Mouse (Mus musculus) thymus, postnatal 10 days (tissue): ENCODE measurements around the gene Gm21704.
"Not testable (repeated sequence)": the region's sequence is repeated elsewhere in the genome, so short reads cannot be mapped to it uniquely, and the experiment has no call there.

Experiments
- DNase-seq, 2 experiments: peaks; one replicate each; pipeline ENCODE4 v3.0.0; 2021; ENCODE audit warnings: low spot score in 2 of 2

Gene Gm21704

DNA sequence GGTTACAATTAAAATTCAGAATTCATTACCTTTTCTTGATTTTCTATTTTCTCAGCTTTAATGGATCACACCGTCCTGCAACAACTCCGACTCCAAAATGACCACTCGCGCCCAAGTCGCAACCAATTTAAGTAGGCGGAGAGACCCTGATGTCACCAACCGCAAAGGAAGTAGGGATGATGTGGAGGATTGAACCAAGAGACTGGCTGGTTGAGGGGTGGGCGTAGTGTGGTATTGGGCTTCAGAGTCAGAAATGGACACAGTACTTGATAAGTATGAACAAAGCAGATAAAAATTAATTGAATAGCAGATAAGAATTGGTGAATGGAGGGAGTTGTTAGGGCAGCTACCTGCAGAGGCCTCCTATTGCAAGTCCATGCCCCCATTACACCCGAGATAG, at the start of gene Gm21704, which contains the start of gene Gm21708:
Gene Gm21704 (minus strand): TSS at position 101 of the 400 bp plus-strand sequence.
Gene Gm21708 (minus strand): TSS at position 101 of the 400 bp plus-strand sequence.
- DNase-seq = not testable (repeated sequence)

DNA sequence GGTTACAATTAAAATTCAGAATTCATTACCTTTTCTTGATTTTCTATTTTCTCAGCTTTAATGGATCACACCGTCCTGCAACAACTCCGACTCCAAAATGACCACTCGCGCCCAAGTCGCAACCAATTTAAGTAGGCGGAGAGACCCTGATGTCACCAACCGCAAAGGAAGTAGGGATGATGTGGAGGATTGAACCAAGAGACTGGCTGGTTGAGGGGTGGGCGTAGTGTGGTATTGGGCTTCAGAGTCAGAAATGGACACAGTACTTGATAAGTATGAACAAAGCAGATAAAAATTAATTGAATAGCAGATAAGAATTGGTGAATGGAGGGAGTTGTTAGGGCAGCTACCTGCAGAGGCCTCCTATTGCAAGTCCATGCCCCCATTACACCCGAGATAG, 64.7 kb downstream of the Gm21704 start, which contains the start of gene Gm21693:
Gene Gm21693 (minus strand): TSS at position 101 of the 400 bp plus-strand sequence.
- not testable (repeated sequence) for DNase-seq

DNA sequence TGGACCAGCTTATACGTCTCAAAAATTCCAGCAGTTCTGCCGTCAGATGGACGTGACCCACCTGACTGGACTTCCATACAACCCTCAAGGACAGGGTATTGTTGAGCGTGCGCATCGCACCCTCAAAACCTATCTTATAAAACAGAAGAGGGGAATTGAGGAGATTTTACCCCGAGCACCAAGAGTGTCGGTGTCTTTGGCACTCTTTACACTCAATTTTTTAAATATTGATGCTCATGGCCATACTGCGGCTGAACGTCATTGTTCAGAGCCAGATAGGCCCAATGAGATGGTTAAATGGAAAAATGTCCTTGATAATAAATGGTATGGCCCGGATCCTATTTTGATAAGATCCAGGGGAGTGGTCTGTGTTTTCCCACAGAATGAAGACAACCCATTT, 69.3 kb downstream of the Gm21704 start:
- not testable (repeated sequence) for DNase-seq
